Mouse (Mus musculus): ENCODE measurements around the gene Zfp987.

Gene Zfp987

GRCm38 (mm10) chr4:146173378-146174226 is 76.5 kb downstream of the Zfp987 start:
- peak; percentile 25 for DNase-seq (ENCODE audit: low spot score)

Measured in urinary bladder, postnatal 10 days (tissue).